Mouse (Mus musculus): ENCODE measurements around the gene Espl1. TPM values are rescaled to one million over a fixed set of nuclear protein-coding genes. Genes with fewer than 3 reads are reported as not detected.

The Espl1 gene
- polyA plus RNA-seq, 1 experiment from 2014 or later: 11.5 TPM

- under 1% methylated on average over 39 of the region's 49 CpGs for WGBS
- H3K9ac ChIP-seq (ENCODE audit: low read length): peak overlapping the region; percentile 72
- peak overlapping the region; percentile 48; the same call in 1 of the 2 replicates for H3K27ac ChIP-seq (ENCODE audit: low read depth, low read length)
- no peaks in the 10 kb centered on the region for H3K9me3 ChIP-seq (replicated peaks; ENCODE audit: control insufficient read depth, low read length)
- H3K27me3 ChIP-seq (replicated peaks; ENCODE audit: control insufficient read depth, insufficient read depth, low read length): peaks cover 32% of the 10 kb centered on the region
- DNase-seq (ENCODE audit: low spot score) (peak; percentile 63), ATAC-seq (peak; percentile 55)
- H3K4me2 ChIP-seq (ENCODE audit: low read length): peak overlapping the region; percentile 98
- no peaks in the 10 kb centered on the region for H3K36me3 ChIP-seq (ENCODE audit: control insufficient read depth, insufficient read depth, low read length)
- H3K4me3 ChIP-seq (ENCODE audit: low read depth, low read length): peak overlapping the region; percentile 49
- H3K4me1 ChIP-seq (ENCODE audit: control insufficient read depth, insufficient read depth, low read length): peaks cover 6% of the 10 kb centered on the region; the same call in 1 of the 2 replicates
Measured at GRCm38 (mm10) chr15:102355134-102355870, 59.2 kb downstream of the Espl1 start.

GRCm38 (mm10) chr15:102355871-102356441, 59.9 kb downstream of the Espl1 start:
- Histone ChIP-seq H3K4me2 (ENCODE audit: low read length) (peak overlapping the region; percentile 98), H3K4me1 (ENCODE audit: control insufficient read depth, insufficient read depth, low read length) (peaks cover 6% of the 10 kb centered on the region; the same call in 1 of the 2 replicates), H3K27ac (ENCODE audit: low read depth, low read length) (peak overlapping the region; percentile 48; the same call in 1 of the 2 replicates), H3K9ac (ENCODE audit: low read length) (peak overlapping the region; percentile 72), H3K4me3 (ENCODE audit: low read depth, low read length) (peak overlapping the region; percentile 49), H3K9me3 (replicated peaks; ENCODE audit: control insufficient read depth, low read length) (no peaks in the 10 kb centered on the region), H3K27me3 (replicated peaks; ENCODE audit: control insufficient read depth, insufficient read depth, low read length) (peaks cover 32% of the 10 kb centered on the region), H3K36me3 (ENCODE audit: control insufficient read depth, insufficient read depth, low read length) (no peaks in the 10 kb centered on the region)
- 2% methylated on average over 38 of the region's 38 CpGs for WGBS
- peak; percentile 28 for ATAC-seq
- no peak for DNase-seq (ENCODE audit: low spot score)

GRCm38 (mm10) chr15:102356501-102357325, 60.6 kb downstream of the Espl1 start:
- H3K4me2 ChIP-seq (ENCODE audit: low read length): peak overlapping the region; percentile 98
- H3K27ac ChIP-seq (ENCODE audit: low read depth, low read length): no peak overlapping the region
- H3K4me1 ChIP-seq (ENCODE audit: control insufficient read depth, insufficient read depth, low read length): 0 out of 2 replicates have a peak, but pooled peaks cover 4% of the 10 kb centered on the region
- ATAC-seq (no peak), DNase-seq (ENCODE audit: low spot score) (no peak)
- H3K9ac ChIP-seq (ENCODE audit: low read length): no peak overlapping the region; the same call in 1 of the 2 replicates
- H3K36me3 ChIP-seq (ENCODE audit: control insufficient read depth, insufficient read depth, low read length): no peaks in the 10 kb centered on the region
- H3K9me3 ChIP-seq (replicated peaks; ENCODE audit: control insufficient read depth, low read length): no peaks in the 10 kb centered on the region
- H3K27me3 ChIP-seq (replicated peaks; ENCODE audit: control insufficient read depth, insufficient read depth, low read length): peaks cover 32% of the 10 kb centered on the region
- 31% methylated on average over 16 of the region's 16 CpGs for WGBS
- 0 out of 2 replicates have a peak overlapping the region, but pooled peaks have one; percentile 49 for H3K4me3 ChIP-seq (ENCODE audit: low read depth, low read length)

- 3% methylated on average over 25 of the region's 25 CpGs for WGBS
Measured at GRCm38 (mm10) chr15:102358126-102358525, 62.1 kb downstream of the Espl1 start.

GRCm38 (mm10) chr15:102358834-102359233, 62.8 kb downstream of the Espl1 start:
- ATAC-seq: no peak
- Histone ChIP-seq H3K27ac (ENCODE audit: low read depth, low read length) (no peak overlapping the region), H3K9ac (ENCODE audit: low read length) (no peak overlapping the region), H3K4me1 (ENCODE audit: control insufficient read depth, insufficient read depth, low read length) (0 out of 2 replicates have a peak, but pooled peaks cover 4% of the 10 kb centered on the region), H3K9me3 (replicated peaks; ENCODE audit: control insufficient read depth, low read length) (no peaks in the 10 kb centered on the region), H3K4me3 (ENCODE audit: low read depth, low read length) (no peak overlapping the region), H3K36me3 (ENCODE audit: control insufficient read depth, insufficient read depth, low read length) (no peaks in the 10 kb centered on the region), H3K27me3 (replicated peaks; ENCODE audit: control insufficient read depth, insufficient read depth, low read length) (peaks cover 32% of the 10 kb centered on the region), H3K4me2 (ENCODE audit: low read length) (no peak overlapping the region)
- DNase-seq (ENCODE audit: low spot score): no peak
- WGBS: 33% methylated on average over 5 of the region's 5 CpGs

More at GRCm38 (mm10) chr15:102358126-102358525, 62.1 kb downstream of the Espl1 start:
- H3K27ac ChIP-seq (ENCODE audit: low read depth, low read length): no peak overlapping the region
- H3K9ac ChIP-seq (ENCODE audit: low read length): 0 out of 2 replicates have a peak overlapping the region, but pooled peaks have one; percentile 21
- H3K36me3 ChIP-seq (ENCODE audit: control insufficient read depth, insufficient read depth, low read length): no peaks in the 10 kb centered on the region
- ATAC-seq (no peak), DNase-seq (ENCODE audit: low spot score) (no peak)
- no peak overlapping the region for H3K4me3 ChIP-seq (ENCODE audit: low read depth, low read length)
- peak overlapping the region; percentile 34 for H3K4me2 ChIP-seq (ENCODE audit: low read length)
- peaks cover 32% of the 10 kb centered on the region for H3K27me3 ChIP-seq (replicated peaks; ENCODE audit: control insufficient read depth, insufficient read depth, low read length)
- 0 out of 2 replicates have a peak, but pooled peaks cover 4% of the 10 kb centered on the region for H3K4me1 ChIP-seq (ENCODE audit: control insufficient read depth, insufficient read depth, low read length)
- H3K9me3 ChIP-seq (replicated peaks; ENCODE audit: control insufficient read depth, low read length): no peaks in the 10 kb centered on the region

- no peak for ATAC-seq
- Histone ChIP-seq H3K4me1 (ENCODE audit: control insufficient read depth, insufficient read depth, low read length) (0 out of 2 replicates have a peak, but pooled peaks cover 4% of the 10 kb centered on the region), H3K36me3 (ENCODE audit: control insufficient read depth, insufficient read depth, low read length) (no peaks in the 10 kb centered on the region), H3K4me2 (ENCODE audit: low read length) (no peak overlapping the region), H3K9ac (ENCODE audit: low read length) (no peak overlapping the region), H3K9me3 (replicated peaks; ENCODE audit: control insufficient read depth, low read length) (no peaks in the 10 kb centered on the region), H3K27ac (ENCODE audit: low read depth, low read length) (no peak overlapping the region), H3K27me3 (replicated peaks; ENCODE audit: control insufficient read depth, insufficient read depth, low read length) (peaks cover 18% of the 10 kb centered on the region), H3K4me3 (ENCODE audit: low read depth, low read length) (no peak overlapping the region)
- 12% methylated on average over 14 of the region's 14 CpGs for WGBS
- no peak for DNase-seq (ENCODE audit: low spot score)
Measured at GRCm38 (mm10) chr15:102362648-102363047, 66.6 kb downstream of the Espl1 start.

- Histone ChIP-seq H3K9me3 (replicated peaks; ENCODE audit: control insufficient read depth, low read length) (no peaks in the 10 kb centered on the region), H3K36me3 (ENCODE audit: control insufficient read depth, insufficient read depth, low read length) (no peaks in the 10 kb centered on the region), H3K27ac (ENCODE audit: low read depth, low read length) (no peak overlapping the region), H3K4me2 (ENCODE audit: low read length) (no peak overlapping the region), H3K9ac (ENCODE audit: low read length) (no peak overlapping the region), H3K4me1 (ENCODE audit: control insufficient read depth, insufficient read depth, low read length) (no peaks in the 10 kb centered on the region), H3K27me3 (replicated peaks; ENCODE audit: control insufficient read depth, insufficient read depth, low read length) (peaks cover 5% of the 10 kb centered on the region; the same call in 1 of the 2 replicates), H3K4me3 (ENCODE audit: low read depth, low read length) (no peak overlapping the region)
- ATAC-seq: no peak
- DNase-seq (ENCODE audit: low spot score): no peak
- 97% methylated on average over 1 of the region's 1 CpGs for WGBS
Measured at GRCm38 (mm10) chr15:102364678-102365077, 68.6 kb downstream of the Espl1 start.

GRCm38 (mm10) chr15:102366238-102366637, 70.2 kb downstream of the Espl1 start:
- WGBS: 8% methylated on average over 7 of the region's 7 CpGs
- Histone ChIP-seq H3K36me3 (ENCODE audit: control insufficient read depth, insufficient read depth, low read length) (no peaks in the 10 kb centered on the region), H3K27ac (ENCODE audit: low read depth, low read length) (no peak overlapping the region), H3K4me3 (ENCODE audit: low read depth, low read length) (0 out of 2 replicates have a peak overlapping the region, but pooled peaks have one; percentile 6), H3K4me1 (ENCODE audit: control insufficient read depth, insufficient read depth, low read length) (no peaks in the 10 kb centered on the region), H3K4me2 (ENCODE audit: low read length) (peak overlapping the region; percentile 42), H3K9me3 (replicated peaks; ENCODE audit: control insufficient read depth, low read length) (no peaks in the 10 kb centered on the region), H3K9ac (ENCODE audit: low read length) (peak overlapping the region; percentile 40; the same call in 1 of the 2 replicates), H3K27me3 (replicated peaks; ENCODE audit: control insufficient read depth, insufficient read depth, low read length) (peaks cover 9% of the 10 kb centered on the region; the same call in 1 of the 2 replicates)
- ATAC-seq: no peak
- no peak for DNase-seq (ENCODE audit: low spot score)

Measured in forebrain, embryonic 14.5 days (tissue).